Mouse (Mus musculus) lung, postnatal 4 days (tissue): ENCODE data around the gene Zar1l.
A peak's percentile ranks its signal among the peaks of the same experiment; 100 is the strongest.

Experiments
- DNase-seq, 2 experiments: peaks; one replicate each; pipeline ENCODE4 v3.0.0; 2021

Gene Zar1l

GRCm38 (mm10) chr5:150478612-150479011 is 39.4 kb downstream of the Zar1l start:
- DNase-seq: peak in 1 of 2 experiments; percentile 40

DNA sequence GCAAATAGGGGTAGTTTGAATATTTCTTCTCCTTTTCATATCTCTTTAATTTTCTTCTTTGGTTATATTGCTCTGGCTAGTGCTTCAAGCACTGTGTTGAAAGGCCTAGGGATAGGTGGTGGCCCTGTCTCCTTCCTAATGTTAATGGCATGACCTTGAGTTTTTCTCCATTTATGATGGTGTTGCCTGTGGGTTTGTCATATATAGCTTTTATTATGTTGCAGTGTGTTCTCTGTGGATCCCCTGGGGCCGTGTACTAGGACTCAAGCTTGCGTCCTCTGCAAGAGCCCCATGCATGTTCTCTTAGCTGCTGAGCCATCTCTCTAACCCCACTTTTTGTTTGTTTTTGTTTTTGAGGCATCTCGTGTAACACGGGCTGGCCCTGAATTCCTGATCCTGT is 40.6 kb downstream of the Zar1l start:
- no peak for DNase-seq

GRCm38 (mm10) chr5:150468431-150468830 is 49.5 kb downstream of the Zar1l start:
- peak; percentile 27 to 52 for DNase-seq

- DNase-seq: peak; percentile 89 to 95
Observed at GRCm38 (mm10) chr5:150466132-150466531, 51.8 kb downstream of the Zar1l start.

DNA sequence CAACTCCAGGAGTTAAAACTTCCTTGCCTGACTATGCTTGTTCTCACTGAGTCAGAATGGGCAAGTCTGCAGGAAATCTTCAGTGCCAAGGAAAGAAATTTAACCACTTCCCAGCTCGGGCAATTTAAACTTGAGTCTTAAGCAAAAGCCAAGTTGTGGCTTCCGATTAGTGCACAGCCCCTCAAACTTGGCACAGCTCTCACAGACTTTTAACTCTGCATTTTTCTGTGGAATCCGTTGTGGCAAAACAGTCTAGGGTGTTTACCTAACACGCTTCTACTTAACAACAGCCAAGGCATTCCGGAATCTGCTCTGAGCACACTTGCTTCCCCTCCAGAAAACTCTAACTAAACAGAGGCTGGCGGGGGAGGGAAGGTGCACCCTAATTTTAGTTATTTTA is 52.7 kb downstream of the Zar1l start:
- DNase-seq: peak; percentile 33 to 39

GRCm38 (mm10) chr5:150464721-150465120 is 53.2 kb downstream of the Zar1l start:
- no peak for DNase-seq

DNA sequence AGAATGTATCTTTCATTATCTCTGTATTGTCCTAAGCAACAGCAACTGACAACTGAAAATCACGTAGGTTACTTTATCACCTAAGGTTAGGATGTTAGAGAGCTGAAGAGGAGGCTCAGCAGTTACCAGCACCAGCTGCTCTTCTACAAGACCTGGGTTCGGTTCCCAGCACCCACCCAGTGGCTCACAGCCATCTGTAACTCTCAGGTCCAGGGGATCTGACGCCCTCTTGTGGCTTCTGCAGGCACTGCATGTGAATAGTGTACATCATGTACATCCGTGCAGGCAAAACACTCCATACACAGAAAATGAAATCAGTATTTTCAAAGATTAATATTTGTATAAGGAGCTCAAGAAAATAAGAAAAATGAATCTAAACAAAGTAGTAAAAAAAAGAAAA is 58.2 kb downstream of the Zar1l start:
- no peak for DNase-seq

- DNase-seq: peak; percentile 42 to 55
Observed at GRCm38 (mm10) chr5:150457904-150458739, 59.8 kb downstream of the Zar1l start.

- peak in 1 of 2 experiments; percentile 50 for DNase-seq
Observed at GRCm38 (mm10) chr5:150457165-150457903, 60.6 kb downstream of the Zar1l start.
